Mouse (Mus musculus) brain, embryonic 14.5 days (tissue): ENCODE results near the gene Slc6a20a.

Source experiments
- CTCF ChIP-seq: fragments of 200-500 bp; IDR thresholded peaks from 2 replicates; pipeline ENCODE4 v1.5.1; 2012; ENCODE audit warnings: inconsistent platforms, mild to moderate bottlenecking, moderate library complexity, borderline replicate concordance; ENCODE audit not compliant: insufficient read depth, insufficient read length; ENCODE audit errors: extremely low read depth
- POLR2A ChIP-seq: fragments of 200-500 bp; IDR thresholded peaks from 2 replicates; pipeline ENCODE4 v1.6.1; 2012; ENCODE audit warnings: mild to moderate bottlenecking, inconsistent platforms, borderline replicate concordance; ENCODE audit not compliant: poor library complexity, insufficient read depth, insufficient read length, severe bottlenecking; ENCODE audit errors: extremely low read depth

DNA sequence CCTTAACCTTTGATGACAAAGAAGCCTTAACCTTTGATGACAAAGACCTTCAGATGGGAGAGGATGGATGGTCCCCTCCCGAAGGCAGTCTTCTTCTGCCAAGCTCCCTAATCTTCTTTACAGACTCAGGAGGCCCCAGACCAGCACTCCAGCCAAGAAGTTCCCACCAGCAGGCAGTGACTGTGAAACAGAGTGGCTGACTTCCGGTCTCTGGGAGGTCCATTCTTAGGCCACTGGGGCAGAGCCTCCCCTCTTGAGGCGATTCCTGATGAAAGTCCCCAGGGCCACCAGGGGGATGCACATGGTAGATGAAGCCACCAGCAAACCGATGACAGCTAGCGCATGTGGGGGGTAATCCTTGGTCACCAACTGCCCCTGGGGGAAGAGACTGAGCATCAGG, 41.9 kb downstream of the Slc6a20a start:
- no peak for TF ChIP-seq CTCF
- TF ChIP-seq POLR2A: no peak
